Mouse (Mus musculus): ENCODE results near the gene Atp5s. TPM values are rescaled to one million over a fixed set of nuclear protein-coding genes. Genes with fewer than 3 reads are reported as not detected.
A peak's percentile ranks its signal among the peaks of the same experiment; 100 is the strongest.

Atp5s gene
- polyA plus RNA-seq, 1 experiment from 2014 or later, result 29.4 TPM

DNA sequence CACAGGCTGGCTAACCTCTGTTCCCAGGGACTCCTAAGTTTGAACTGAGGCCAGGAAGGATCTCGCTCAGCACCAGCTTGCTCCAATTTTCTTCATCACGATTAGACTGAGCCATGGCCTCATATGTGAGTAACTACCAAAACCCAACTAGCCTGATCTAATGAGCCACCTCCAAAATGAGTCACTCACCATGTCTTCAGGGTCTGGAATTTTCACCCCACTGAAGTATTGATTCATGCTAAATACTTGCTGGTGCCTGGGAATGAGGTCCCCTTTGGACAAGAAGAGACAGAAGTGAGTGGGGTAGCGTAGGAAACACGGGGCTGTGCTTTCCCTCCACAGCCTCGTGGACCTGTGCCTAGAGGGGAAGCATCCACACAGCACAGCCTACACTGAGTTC, 29.2 kb downstream of the Atp5s start:
- H3K36me3 ChIP-seq (ENCODE audit: control insufficient read depth, insufficient read depth, low read length), result no peaks in the 10 kb centered on the region
- no peak overlapping the region for H3K4me2 ChIP-seq (replicated peaks; ENCODE audit: low read depth, low read length)
- no peak for ATAC-seq (ENCODE audit: low FRiP score, low TSS enrichment)
- no peaks in the 10 kb centered on the region for H3K9me3 ChIP-seq (ENCODE audit: control insufficient read depth, low read length)
- no peak overlapping the region for H3K27ac ChIP-seq (ENCODE audit: low read depth, low read length)
- WGBS, result 84% methylated on average over 5 of the region's 5 CpGs
- H3K4me3 ChIP-seq (ENCODE audit: low read length), result no peak overlapping the region
- peaks cover 3% of the 10 kb centered on the region; the same call in 1 of the 2 replicates for H3K27me3 ChIP-seq (ENCODE audit: control insufficient read depth, insufficient read depth, low read length)
- no peak overlapping the region for H3K9ac ChIP-seq (ENCODE audit: low read depth, low read length)
- H3K4me1 ChIP-seq (ENCODE audit: control insufficient read depth, insufficient read depth, low read length), result 0 out of 2 replicates have a peak, but pooled peaks cover 9% of the 10 kb centered on the region

- no peak overlapping the region for H3K27ac ChIP-seq (ENCODE audit: low read depth, low read length)
- WGBS, result 81% methylated on average over 5 of the region's 5 CpGs
- no peak for ATAC-seq (ENCODE audit: low FRiP score, low TSS enrichment)
These were observed 31.3 kb downstream of the Atp5s start for GRCm38 (mm10) chr12:69756015-69756414.

GRCm38 (mm10) chr12:69757418-69758141, 32.8 kb downstream of the Atp5s start:
- peak overlapping the region; percentile 62 for H3K27ac ChIP-seq (ENCODE audit: low read depth, low read length)
- H3K9ac ChIP-seq (ENCODE audit: low read depth, low read length), result peak overlapping the region; percentile 37; the same call in 1 of the 2 replicates
- 9% methylated on average over 22 of the region's 22 CpGs for WGBS
- H3K4me1 ChIP-seq (ENCODE audit: control insufficient read depth, insufficient read depth, low read length), result 0 out of 2 replicates have a peak, but pooled peaks cover 7% of the 10 kb centered on the region
- H3K4me3 ChIP-seq (ENCODE audit: low read length), result peak overlapping the region; percentile 27; the same call in 1 of the 2 replicates
- peak overlapping the region; percentile 50 for H3K4me2 ChIP-seq (replicated peaks; ENCODE audit: low read depth, low read length)
- H3K36me3 ChIP-seq (ENCODE audit: control insufficient read depth, insufficient read depth, low read length), result no peaks in the 10 kb centered on the region
- H3K27me3 ChIP-seq (ENCODE audit: control insufficient read depth, insufficient read depth, low read length), result peaks cover 3% of the 10 kb centered on the region; the same call in 1 of the 2 replicates
- no peaks in the 10 kb centered on the region for H3K9me3 ChIP-seq (ENCODE audit: control insufficient read depth, low read length)
- peak; percentile 91 for ATAC-seq (ENCODE audit: low FRiP score, low TSS enrichment)

More at GRCm38 (mm10) chr12:69756015-69756414, 31.3 kb downstream of the Atp5s start:
- H3K4me3 ChIP-seq (ENCODE audit: low read length), result no peak overlapping the region
- no peak overlapping the region for H3K9ac ChIP-seq (ENCODE audit: low read depth, low read length)
- H3K4me1 ChIP-seq (ENCODE audit: control insufficient read depth, insufficient read depth, low read length), result 0 out of 2 replicates have a peak, but pooled peaks cover 12% of the 10 kb centered on the region
- H3K9me3 ChIP-seq (ENCODE audit: control insufficient read depth, low read length), result no peaks in the 10 kb centered on the region
- H3K4me2 ChIP-seq (replicated peaks; ENCODE audit: low read depth, low read length), result no peak overlapping the region
- H3K36me3 ChIP-seq (ENCODE audit: control insufficient read depth, insufficient read depth, low read length), result no peaks in the 10 kb centered on the region
- peaks cover 3% of the 10 kb centered on the region; the same call in 1 of the 2 replicates for H3K27me3 ChIP-seq (ENCODE audit: control insufficient read depth, insufficient read depth, low read length)

DNA sequence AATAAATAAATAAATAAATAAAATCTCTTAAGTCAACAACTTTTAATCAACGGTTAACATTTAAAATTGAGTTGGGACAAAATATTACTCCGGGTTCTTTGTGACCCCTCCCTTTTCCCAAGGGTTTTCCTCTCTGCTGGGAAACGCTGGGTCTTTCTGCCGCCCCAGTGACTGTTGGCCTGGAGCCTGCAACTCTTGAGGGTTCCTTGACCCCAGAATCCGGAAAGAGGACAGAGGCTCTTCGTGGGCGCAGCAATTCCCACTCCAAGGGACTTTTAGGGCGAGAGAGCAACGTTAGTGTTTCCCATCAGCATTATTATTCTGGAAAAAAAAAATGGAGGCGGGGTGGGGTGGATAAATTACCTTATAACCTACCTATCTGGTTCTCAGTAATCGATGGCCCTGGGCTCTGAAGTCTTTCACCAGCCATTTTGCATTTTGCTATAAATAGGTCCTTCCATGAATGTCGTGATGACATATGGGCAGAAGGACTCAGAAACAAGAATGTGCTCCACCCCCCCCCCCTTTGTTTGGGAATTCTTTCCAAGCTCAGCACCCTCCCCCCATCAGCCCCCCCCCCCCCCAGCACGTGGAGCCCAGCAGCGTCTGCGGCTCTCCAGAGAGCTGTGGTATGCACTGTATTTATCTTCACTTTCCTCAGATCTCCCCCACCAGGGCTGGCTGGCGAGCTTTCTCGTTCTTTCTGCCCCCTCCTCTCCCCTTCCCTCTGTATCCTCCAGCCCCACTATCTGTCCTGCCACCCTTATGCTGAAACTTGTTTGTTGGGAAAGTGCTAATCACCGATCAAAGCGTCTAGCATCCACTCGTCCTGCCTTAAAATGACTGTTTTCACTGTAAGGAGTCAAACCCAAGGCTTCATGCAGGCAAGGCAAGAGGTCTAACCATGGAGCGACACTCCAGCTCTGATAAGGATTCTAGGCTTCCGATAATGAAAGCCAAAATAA, 33.8 kb downstream of the Atp5s start:
- Histone ChIP-seq H3K4me2 (replicated peaks; ENCODE audit: low read depth, low read length) (peak overlapping the region; percentile 50), H3K9me3 (ENCODE audit: control insufficient read depth, low read length) (no peaks in the 10 kb centered on the region), H3K4me1 (ENCODE audit: control insufficient read depth, insufficient read depth, low read length) (0 out of 2 replicates have a peak, but pooled peaks cover 7% of the 10 kb centered on the region), H3K9ac (ENCODE audit: low read depth, low read length) (no peak overlapping the region), H3K4me3 (ENCODE audit: low read length) (peak overlapping the region; percentile 27; the same call in 1 of the 2 replicates), H3K36me3 (ENCODE audit: control insufficient read depth, insufficient read depth, low read length) (no peaks in the 10 kb centered on the region), H3K27ac (ENCODE audit: low read depth, low read length) (peak overlapping the region; percentile 62; the same call in 1 of the 2 replicates), H3K27me3 (ENCODE audit: control insufficient read depth, insufficient read depth, low read length) (peaks cover 3% of the 10 kb centered on the region; the same call in 1 of the 2 replicates)
- peak; percentile 61 for ATAC-seq (ENCODE audit: low FRiP score, low TSS enrichment)
- WGBS, result 9% methylated on average over 22 of the region's 22 CpGs

DNA sequence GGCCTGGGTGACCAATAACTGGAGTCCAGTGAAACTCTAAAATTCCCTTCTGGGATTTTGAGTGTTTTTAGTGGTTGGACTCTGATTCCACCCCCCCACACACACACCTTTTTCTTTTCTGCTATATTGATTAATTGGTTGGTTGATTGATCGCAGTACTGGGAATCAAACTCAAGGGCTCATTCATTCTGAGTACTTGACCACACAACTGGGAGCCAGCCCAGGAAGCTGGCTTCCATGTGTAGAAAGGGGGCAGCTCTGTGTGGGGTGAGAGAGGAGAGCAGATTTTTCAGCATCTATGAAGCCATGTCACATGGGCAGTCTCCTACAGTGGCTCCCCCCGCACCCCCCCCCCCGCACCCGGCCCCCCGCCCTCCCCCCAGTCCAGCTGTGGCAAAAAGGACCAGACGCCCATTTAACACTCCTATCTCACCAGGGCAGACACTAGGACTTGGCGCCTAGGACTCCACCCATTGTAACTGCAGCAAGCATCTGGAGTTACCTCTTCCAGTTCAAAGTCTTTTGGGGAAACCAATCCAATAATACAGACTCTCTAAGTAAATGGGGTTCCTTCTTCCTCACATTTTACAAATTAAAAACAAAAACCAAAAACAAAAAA, 34.6 kb downstream of the Atp5s start:
- Histone ChIP-seq H3K36me3 (ENCODE audit: control insufficient read depth, insufficient read depth, low read length) (no peaks in the 10 kb centered on the region), H3K27me3 (ENCODE audit: control insufficient read depth, insufficient read depth, low read length) (peaks cover 3% of the 10 kb centered on the region; the same call in 1 of the 2 replicates), H3K4me1 (ENCODE audit: control insufficient read depth, insufficient read depth, low read length) (0 out of 2 replicates have a peak, but pooled peaks cover 7% of the 10 kb centered on the region), H3K4me3 (ENCODE audit: low read length) (no peak overlapping the region), H3K4me2 (replicated peaks; ENCODE audit: low read depth, low read length) (0 out of 2 replicates have a peak overlapping the region, but pooled peaks have one; percentile 50), H3K27ac (ENCODE audit: low read depth, low read length) (peak overlapping the region; percentile 9; the same call in 1 of the 2 replicates), H3K9ac (ENCODE audit: low read depth, low read length) (no peak overlapping the region), H3K9me3 (ENCODE audit: control insufficient read depth, low read length) (no peaks in the 10 kb centered on the region)
- ATAC-seq (ENCODE audit: low FRiP score, low TSS enrichment), result no peak; the same call in 1 of the 2 replicates
- WGBS, result 22% methylated on average over 7 of the region's 7 CpGs

DNA sequence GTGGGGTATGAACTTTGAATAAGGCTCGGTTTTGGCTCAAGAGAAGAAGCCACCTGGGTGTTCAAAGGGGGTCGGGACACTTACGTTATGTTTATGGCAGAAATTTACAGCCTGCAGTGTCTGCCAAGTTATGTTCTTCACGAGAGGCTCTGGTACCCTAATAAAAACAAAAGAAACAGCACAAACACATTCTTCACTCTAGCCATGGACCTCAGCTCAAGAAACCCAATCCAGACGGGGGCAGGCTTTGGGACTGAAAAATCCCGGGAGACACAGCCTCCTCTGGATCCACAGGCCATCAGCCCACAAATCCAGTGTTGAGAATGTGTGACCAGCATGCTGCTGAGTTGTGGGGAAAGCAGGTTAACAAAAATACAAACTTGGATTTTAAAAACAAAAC, 35.3 kb downstream of the Atp5s start:
- Histone ChIP-seq H3K9ac (ENCODE audit: low read depth, low read length) (no peak overlapping the region), H3K27me3 (ENCODE audit: control insufficient read depth, insufficient read depth, low read length) (peaks cover 3% of the 10 kb centered on the region; the same call in 1 of the 2 replicates), H3K27ac (ENCODE audit: low read depth, low read length) (peak overlapping the region; percentile 48; the same call in 1 of the 2 replicates), H3K4me2 (replicated peaks; ENCODE audit: low read depth, low read length) (no peak overlapping the region), H3K4me1 (ENCODE audit: control insufficient read depth, insufficient read depth, low read length) (0 out of 2 replicates have a peak, but pooled peaks cover 7% of the 10 kb centered on the region), H3K4me3 (ENCODE audit: low read length) (no peak overlapping the region), H3K36me3 (ENCODE audit: control insufficient read depth, insufficient read depth, low read length) (no peaks in the 10 kb centered on the region), H3K9me3 (ENCODE audit: control insufficient read depth, low read length) (no peaks in the 10 kb centered on the region)
- 22% methylated on average over 6 of the region's 6 CpGs for WGBS
- ATAC-seq (ENCODE audit: low FRiP score, low TSS enrichment), result no peak

DNA sequence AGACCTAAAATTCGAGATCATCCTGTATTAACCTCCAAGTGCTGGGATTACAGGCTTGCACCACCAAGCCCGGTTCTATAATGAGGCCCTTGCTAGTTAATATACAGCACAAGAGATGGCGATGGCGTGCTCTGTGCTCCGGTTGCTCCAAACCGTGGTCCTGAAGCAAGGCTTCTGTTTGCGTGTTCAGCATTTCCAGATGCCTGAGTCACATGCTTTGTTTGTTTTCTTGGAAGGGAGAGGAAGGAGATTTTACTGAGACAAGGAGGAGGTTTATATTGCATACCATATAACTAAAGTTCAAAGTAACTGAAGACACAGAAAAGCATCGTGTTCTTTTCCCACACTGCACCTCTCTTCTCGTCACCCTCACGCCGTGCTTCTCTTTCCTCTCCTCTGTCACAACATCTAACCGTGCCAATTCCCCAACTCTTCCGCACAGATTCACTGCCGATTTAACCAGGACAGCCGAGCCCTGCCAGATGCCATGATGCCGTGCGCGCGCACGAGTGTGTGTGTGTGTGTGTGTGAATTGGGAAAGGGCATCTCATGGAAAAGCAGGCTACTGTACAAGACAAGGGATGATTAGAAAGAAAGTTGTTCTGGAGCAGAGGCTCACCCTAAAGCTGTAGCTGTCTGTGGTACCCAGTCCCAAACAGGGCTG, 36.1 kb downstream of the Atp5s start:
- Histone ChIP-seq H3K9me3 (ENCODE audit: control insufficient read depth, low read length) (no peaks in the 10 kb centered on the region), H3K9ac (ENCODE audit: low read depth, low read length) (no peak overlapping the region), H3K4me3 (ENCODE audit: low read length) (no peak overlapping the region), H3K27me3 (ENCODE audit: control insufficient read depth, insufficient read depth, low read length) (peaks cover 3% of the 10 kb centered on the region; the same call in 1 of the 2 replicates), H3K4me1 (ENCODE audit: control insufficient read depth, insufficient read depth, low read length) (peaks cover 11% of the 10 kb centered on the region; the same call in 1 of the 2 replicates), H3K4me2 (replicated peaks; ENCODE audit: low read depth, low read length) (no peak overlapping the region), H3K36me3 (ENCODE audit: control insufficient read depth, insufficient read depth, low read length) (no peaks in the 10 kb centered on the region), H3K27ac (ENCODE audit: low read depth, low read length) (0 out of 2 replicates have a peak overlapping the region, but pooled peaks have one; percentile 0)
- no peak for ATAC-seq (ENCODE audit: low FRiP score, low TSS enrichment)
- 78% methylated on average over 20 of the region's 20 CpGs for WGBS

DNA sequence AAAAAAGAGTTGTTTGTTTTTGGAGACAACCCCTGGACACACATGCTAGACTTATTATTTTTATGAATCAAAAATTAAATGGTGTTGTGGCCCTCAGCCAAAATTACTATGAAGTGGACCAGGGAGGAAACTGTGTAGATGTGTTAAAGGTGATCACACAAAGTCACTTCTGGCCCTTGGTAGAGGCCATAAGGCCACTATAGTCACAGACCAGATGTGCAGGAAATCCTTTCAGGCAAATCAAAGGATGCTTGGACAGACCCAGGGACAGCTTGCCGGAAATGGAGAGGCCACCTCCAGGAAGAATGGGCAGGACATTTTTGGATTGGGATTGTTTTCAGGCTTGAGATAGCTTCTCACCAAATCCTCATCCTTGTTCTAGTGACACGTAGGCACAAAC, 36.9 kb downstream of the Atp5s start:
- no peak overlapping the region for H3K4me3 ChIP-seq (ENCODE audit: low read length)
- no peak overlapping the region for H3K9ac ChIP-seq (ENCODE audit: low read depth, low read length)
- peaks cover 19% of the 10 kb centered on the region; the same call in 1 of the 2 replicates for H3K4me1 ChIP-seq (ENCODE audit: control insufficient read depth, insufficient read depth, low read length)
- H3K36me3 ChIP-seq (ENCODE audit: control insufficient read depth, insufficient read depth, low read length), result no peaks in the 10 kb centered on the region
- no peak overlapping the region for H3K4me2 ChIP-seq (replicated peaks; ENCODE audit: low read depth, low read length)
- WGBS, result 73% methylated on average over 2 of the region's 2 CpGs
- H3K27ac ChIP-seq (ENCODE audit: low read depth, low read length), result no peak overlapping the region
- no peaks in the 10 kb centered on the region; the same call in 1 of the 2 replicates for H3K27me3 ChIP-seq (ENCODE audit: control insufficient read depth, insufficient read depth, low read length)
- no peak for ATAC-seq (ENCODE audit: low FRiP score, low TSS enrichment)
- H3K9me3 ChIP-seq (ENCODE audit: control insufficient read depth, low read length), result no peaks in the 10 kb centered on the region

All from kidney, embryonic 14.5 days (tissue).